Mouse (Mus musculus) adipocyte (in vitro differentiated cells): ENCODE measurements around the gene Cd248.
A peak's percentile ranks its signal among the peaks of the same experiment; 100 is the strongest.

ENCODE experiments used
- DNase-seq: peaks from one replicate; pipeline ENCODE4 v3.0.0-alpha.2; 2016; ENCODE audit warnings: low spot score

Gene Cd248

DNA sequence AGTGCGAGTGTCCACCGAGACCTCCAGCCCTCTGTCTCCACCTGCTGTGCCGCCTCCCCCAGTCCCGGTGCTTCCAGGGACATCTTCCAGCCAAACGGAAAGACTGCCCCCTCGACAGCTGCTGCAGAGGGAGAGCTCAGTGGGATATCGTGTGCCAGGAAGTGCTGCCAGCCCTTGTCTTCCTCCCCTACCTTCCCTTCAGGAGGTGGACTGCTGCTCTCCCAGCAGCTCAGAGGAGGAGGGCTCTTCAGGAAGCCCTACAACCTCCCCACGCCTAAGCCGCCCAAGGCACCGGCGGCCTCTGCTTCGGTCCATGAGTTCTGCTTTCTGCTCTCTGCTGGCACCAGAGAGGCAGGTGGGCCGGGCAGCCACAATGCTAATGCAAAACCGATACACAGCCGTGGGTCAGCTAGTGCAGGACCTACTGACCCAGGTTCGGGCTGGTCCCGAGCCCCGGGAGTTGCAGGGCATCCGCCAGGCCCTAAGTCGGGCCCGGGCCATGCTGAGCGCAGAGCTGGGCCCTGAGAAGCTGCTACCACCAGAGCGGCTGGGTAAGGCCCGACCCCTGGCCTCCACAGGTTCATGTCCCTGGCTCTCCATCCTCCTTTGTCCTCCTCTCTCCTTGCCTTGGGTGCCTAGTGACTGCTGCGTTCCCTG, 15.6 kb upstream of the Cd248 start:
- no peak for DNase-seq

DNA sequence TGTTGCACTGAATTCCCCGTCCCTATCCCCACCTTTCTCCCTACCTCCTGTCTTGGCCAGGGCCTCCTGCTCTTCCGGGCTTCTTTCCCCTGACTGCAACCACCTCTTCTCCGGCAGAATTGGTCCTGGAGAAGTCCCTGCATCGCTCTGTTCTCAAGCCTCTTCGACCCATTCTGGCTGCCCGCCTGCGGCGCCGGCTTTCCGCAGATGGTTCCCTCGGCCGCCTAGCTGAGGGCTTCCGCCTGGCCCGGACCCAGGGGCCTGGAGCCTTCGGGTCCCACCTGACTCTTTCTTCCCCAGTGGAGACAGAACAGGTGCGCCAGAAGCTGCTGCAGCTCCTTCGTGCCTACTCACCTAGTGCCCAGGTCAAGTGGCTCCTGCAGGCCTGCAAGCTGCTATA, 15.0 kb upstream of the Cd248 start:
- DNase-seq = no peak

DNA sequence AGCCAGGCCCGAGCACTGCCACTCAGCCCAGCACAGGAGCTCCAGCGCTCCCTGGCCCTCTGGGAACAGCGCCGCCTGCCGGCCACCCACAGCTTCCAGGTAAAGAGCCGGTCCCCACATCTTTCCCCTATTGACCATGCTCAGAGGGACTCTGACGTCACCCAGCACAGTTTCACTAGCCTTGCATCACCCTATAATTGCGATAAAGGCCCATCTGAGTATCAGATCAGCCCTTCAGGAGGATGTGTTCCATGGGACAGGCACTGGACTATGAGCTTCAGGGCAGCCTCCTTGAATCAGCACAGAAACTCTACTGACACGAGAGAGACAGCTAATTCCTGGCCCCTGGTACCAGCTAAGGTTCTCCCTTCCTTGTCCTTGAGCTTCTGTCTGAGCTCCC, 14.0 kb upstream of the Cd248 start:
- DNase-seq = peak; percentile 43

GRCm38 (mm10) chr19:5056251-5056650, 11.6 kb upstream of the Cd248 start:
- no peak for DNase-seq

DNA sequence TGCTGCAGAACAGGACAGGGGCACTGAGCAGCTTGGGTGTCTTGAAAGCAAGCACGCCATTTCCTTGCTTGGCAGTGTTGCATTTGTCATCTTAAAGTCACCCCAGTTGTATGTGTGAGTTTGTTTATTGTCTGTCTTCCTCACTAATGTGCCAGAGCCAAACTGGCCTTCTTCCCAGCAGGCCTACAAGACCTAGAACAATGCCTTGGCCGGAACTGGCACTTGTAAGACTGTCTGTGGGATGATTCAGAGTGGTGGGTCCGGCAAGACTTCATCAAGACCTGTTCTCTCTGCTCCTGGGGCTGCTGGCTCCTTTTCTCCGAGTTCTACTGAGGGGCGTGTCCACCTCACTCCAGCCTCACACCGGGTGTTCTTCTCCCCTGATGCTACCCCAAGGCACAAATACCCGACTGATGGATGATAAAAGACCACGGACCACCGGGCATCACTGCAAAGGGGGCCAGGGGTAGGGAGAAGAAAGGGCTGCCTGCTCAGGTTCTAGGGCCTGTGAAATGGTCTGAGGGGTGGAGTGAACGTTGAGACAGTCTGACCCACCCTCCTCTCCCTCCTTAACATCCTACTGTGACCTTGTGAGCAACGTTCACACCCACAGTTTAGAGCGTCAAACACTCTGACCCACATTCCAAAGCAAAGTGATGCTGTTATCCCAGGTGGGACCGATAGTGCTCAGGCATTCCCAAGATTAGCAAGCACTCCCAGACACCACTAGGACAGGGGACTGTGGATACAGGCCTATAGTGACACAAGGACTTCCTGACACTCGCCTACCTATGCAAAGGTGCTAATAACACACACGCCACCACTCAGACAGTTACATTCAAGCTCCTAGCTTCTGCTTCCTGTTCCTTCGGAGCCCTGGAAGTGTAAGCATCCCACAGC, 9.8 kb upstream of the Cd248 start:
- peak; percentile 72 for DNase-seq

DNA sequence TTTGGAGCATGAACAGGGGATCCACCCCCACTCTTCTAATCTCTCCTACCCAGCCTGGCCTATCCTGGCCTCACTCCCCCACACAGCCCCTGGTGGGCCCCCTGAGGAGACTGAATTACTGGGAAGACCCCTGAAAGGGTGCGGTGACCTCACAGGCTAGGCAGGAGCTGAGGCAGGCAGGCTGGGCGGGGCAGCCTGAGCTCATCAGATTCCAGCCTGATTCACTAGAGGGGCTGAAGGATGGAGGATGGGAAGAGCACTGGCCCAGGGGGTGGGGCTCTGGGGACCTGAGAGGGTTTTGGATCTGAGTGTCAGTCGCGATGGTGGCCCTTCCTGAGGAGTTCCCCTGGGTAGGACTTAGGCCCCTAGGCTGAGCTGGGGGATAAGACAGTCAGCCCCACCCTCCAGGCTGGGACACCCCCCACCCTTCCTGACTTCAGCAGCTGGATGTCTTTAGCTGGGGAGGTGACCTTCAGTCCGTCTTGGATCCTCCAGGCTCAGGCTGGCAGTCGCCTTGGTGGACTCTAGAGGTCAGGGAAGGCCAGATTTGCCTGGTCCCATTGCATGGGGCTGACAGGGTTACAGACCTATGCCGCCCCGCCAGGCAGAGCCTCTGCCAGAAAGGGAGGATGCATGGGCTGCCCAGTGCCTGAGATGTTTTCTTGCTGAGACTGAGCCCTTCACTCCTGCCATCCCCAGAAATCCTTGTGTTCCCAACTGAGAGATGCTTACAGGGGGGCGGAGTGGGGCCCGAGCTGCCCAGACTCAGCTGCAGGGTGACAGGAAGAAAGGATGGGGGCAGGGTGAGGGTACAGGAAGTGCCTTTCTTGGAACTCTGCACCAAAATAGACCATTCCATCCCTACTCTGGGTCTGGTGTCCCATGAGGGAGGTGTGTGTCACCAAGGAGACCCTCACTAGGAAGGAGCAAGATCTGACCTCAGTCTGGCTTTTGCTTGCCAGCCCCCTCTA, 8.8 kb upstream of the Cd248 start:
- DNase-seq = no peak

DNA sequence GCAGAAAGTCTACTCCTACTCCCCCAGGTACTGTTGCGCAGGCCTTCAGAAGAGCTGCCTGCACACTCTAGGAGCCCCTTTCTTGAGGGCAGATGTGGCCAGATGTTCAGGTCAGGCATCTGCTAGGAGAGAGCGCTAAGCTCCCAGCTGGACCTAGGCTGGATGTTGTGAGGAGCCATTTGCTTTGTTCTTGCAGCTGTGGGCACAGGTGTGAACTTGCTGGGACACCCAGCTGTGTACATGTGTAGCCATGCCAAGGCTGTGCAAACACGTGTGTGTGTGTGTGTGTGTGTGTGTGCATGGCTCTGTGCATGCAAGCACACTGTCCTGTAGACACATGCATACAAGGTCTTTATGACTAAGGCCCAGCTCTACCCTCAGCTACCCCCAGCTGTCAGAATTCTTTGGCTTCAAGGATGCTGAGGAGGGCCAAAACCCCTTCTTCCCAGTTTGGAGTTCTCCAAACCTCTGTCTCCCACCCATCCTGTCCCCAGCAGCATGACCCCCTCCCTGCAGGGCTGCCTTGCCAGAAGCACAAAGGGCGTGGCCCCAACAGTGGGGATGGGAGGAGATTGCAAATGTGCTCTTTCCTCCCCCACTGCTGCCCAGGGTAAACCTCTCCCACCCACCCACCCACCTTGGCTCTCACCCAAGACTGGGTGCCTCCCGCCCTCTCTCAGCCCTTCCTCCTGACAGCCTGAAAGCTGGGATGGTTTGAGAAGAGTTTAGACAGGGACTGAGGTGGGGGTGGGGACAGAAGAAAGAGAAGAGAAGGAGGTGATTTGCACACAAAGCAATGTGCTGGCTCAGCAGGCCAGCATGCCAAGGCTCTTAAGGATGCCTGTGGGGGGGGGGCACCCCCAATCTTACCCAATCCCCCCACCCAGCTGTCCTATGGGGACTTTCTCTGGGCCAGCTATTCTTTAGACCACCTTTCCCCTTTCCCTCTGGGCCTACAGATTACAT, 7.2 kb upstream of the Cd248 start:
- DNase-seq = no peak

DNA sequence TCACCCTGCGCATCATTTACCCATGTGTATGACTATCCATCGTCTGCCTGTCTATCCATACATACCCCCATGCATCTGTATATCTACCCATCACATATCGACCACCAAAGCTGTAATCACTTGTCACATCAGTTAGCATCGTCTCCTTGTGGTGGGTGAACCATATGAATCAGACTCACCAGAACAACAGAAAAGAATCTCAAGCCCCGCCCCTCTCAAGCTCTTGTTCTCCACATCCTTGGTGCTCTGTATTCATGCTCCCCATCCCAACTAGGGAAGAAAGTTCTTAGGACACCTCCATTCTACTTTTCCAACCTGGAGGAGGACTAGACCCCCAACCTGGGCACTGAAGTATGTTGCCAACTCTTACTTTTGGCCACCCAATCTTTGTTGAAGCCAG, 5.8 kb upstream of the Cd248 start:
- DNase-seq = no peak

GRCm38 (mm10) chr19:5062446-5062845, 5.4 kb upstream of the Cd248 start:
- no peak for DNase-seq

DNA sequence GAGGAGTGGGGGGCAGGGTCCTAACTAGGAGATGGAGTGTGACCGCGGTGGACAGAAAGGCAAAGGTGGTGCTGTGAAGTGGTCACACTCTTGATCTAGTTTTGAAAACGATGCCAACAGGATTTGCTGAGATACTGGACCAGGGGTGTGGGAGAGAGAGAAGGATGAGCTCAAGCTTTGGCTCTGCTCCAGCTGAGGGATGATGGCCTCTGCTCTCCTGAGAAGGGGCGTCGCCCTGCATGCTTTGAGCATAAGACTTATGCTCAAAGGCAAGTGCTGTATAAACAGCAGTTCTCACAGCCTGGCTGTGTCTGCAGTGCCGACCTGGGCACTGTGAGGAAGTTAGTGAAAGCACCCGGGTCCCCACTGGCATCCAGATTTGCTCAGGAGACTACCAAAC, 2.8 kb upstream of the Cd248 start:
- DNase-seq = peak; percentile 52

DNA sequence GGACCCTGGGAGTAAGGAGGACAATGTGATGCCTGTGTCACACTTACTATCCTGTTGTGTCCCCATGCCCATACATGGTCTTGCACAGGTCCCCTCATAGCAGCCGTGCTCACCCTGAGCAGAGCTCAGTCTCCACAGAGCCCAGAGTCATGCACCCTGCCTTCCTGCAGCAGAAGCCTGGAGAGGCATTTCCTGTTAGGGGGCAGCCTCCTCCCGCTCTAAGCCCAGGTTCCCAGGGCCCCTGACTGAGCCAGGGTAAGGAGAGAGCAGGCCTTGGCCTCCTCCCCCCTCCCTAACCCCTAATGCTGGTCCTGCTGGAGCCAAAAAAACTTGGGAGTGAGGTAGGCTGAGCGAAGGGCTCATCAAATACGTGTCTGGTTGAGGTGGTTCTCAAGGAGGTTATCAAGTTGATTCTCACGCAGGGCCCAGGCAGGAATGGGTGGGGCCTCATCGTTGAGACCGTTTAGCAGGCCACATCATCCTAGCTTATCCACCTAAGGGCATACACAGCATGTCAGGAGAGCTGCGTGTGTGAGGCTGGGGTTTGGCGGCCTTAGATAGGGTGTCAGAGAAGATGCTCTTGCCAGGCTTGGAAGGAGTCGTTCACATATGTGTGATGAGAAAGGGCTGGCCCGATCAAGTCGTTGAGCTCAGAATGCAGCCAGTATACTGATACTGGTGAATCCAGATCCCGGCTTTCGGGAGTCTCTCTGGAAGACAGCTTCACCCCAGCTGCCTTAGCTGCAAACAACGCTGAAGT, 658 bp upstream of the Cd248 start:
- DNase-seq = no peak

- peak; percentile 67 for DNase-seq
Observed at GRCm38 (mm10) chr19:5068570-5069234, 824 bp downstream of the Cd248 start.

- DNase-seq = no peak
Observed at GRCm38 (mm10) chr19:5069486-5069885, 1.6 kb downstream of the Cd248 start.

DNA sequence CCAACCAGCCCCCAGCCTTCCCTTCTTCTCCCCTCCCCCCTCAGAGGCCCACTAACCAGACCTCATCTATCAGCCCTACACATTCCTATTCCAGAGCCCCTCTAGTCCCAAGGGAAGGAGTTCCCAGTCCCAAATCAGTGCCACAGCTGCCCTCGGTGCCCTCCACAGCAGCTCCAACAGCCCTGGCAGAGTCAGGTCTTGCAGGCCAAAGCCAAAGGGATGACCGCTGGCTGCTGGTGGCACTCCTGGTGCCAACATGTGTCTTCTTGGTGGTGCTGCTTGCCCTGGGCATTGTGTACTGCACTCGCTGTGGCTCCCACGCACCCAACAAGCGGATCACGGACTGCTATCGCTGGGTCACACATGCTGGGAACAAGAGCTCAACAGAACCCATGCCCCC, 2.1 kb downstream of the Cd248 start:
- no peak for DNase-seq

GRCm38 (mm10) chr19:5071077-5071476, 3.2 kb downstream of the Cd248 start:
- DNase-seq = no peak

- DNase-seq = peak; percentile 89
Observed at GRCm38 (mm10) chr19:5071545-5072369, 3.9 kb downstream of the Cd248 start.

- DNase-seq = peak; percentile 75
Observed at GRCm38 (mm10) chr19:5072389-5073019, 4.6 kb downstream of the Cd248 start.

DNA sequence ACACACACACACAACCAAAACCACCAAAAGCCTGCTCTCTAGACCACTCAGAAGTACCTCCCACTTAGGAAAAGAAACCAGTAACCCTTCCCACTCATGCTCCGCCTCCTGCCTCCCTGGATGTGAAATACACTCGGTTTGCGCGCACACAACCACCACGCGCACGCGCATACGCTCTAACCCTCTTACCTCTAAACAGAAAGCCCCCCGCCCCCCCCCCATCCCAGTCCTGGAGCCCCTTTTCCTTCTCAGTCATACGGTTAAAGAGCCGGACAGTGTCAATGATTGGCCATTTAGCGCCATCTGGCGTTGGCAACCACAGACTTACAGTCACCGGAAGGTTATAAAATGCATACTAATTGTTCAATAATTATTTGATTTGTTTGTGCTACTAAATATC, 5.2 kb downstream of the Cd248 start:
- peak; percentile 76 for DNase-seq
